Mouse (Mus musculus): ENCODE data around the gene Speg.

DNA sequence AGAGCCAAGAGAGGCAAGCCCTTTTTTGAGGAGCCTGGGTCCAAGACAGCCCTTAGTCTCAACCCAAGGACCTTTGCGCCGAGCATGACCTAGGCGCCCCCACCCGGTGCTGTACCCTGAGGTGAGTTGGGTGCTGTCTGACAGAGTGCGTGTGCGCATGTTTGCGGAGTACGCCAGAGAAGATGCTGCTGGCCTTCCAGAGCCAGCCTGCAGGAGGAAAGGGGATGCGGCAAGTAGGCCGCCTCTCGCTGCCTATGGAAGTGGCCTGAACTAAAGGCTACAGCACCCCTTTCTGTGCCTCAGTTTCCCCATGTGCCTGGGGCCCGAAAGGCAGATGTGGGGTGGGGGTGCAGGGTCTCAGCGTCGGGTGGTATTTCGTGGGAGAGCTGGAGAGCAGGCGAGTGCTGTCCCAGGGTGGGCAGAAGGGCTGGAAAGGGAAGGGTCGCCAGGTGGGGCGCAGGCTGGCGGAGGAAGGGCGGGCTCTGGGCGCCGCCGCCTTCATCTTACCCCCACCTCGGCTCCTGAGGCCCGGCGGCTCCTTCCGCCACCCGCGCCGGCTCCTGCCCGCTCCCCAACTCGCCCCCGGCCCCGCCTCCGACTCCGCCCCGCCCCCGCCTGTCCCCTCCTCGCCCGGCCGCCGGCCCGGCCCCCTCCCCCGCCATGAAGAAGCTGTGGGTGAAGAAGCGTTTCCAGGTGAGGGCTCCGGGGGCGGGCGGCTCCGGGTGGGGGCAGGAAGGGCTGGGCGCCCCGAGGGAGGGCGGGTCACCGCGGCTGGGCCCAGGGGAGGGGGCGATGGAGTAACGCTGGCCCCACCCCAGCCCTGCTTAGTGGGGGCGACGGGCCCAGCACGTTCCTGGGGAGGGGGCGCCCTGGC lies 6.6 kb downstream of the Speg start:
- TF ChIP-seq CTCF (IDR thresholded peaks at IDR 0.05; ENCODE audit: low read depth, low read length) (no peak), EP300 (IDR thresholded peaks at IDR 0.05; ENCODE audit: insufficient read depth, low read depth, low read length) (no peak)

All from ES-Bruce4 (cell line).